Mouse (Mus musculus) hematopoietic multipotent progenitor cell, adult 10-12 weeks (in vitro differentiated cells): ENCODE measurements around the gene Vmn1r166. TPM values are rescaled to one million over a fixed set of nuclear protein-coding genes. Genes with fewer than 3 reads are reported as not detected.

Source experiments
- polyA plus RNA-seq: library from polyadenylated mRNA; stranded (reverse); fragments of >175 nt; gene quantifications from 2 replicates; pipeline ENCODE4 v1.2.3, GENCODE M21; 2012; ENCODE audit warnings: low replicate concordance

Vmn1r166 gene
- not detected in 2 replicates for polyA plus RNA-seq

DNA sequence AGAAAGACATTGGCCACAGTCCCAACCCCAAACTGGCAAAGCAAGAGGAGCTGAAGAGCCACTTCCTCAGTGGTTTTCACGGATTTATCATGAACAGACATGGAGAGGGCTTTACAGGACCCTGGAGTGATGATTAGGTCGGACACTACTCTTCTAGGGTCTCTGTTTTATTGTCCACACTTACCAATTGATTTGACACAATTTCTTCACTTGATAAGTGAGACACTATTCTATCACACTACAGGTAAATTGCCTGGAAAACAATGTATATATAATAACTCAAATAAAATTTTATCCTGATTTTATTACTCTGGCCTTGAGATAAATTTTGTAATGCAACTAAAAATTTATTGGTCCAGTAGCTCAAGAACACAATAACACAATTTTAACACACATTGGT is at the start of gene Vmn1r166:
TSS of gene Vmn1r166 (minus strand) at position 101 of the 400 bp plus-strand sequence.

DNA sequence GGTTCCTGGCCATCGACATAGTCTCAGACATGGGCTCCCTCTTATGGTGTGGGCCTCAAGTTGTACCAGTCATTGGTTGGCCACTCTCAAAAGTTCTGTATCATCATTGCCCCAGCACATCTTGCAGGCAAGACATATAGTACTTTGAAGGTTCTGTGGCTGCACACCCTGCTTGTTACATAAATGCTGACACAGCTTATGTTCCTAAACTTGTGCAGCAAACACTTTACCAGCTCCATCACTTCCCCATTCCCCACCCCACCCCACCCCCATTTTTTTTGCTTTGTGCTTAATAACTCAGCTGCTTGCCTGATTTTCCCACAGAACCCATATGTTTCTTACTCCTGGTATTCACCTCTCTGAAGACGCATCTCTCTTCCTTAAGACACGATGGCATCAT is 49.4 kb upstream of the Vmn1r166 start, which contains the start of gene Nlrp4e:
TSS of gene Nlrp4e (plus strand) at position 301 of the 400 bp plus-strand sequence.

DNA sequence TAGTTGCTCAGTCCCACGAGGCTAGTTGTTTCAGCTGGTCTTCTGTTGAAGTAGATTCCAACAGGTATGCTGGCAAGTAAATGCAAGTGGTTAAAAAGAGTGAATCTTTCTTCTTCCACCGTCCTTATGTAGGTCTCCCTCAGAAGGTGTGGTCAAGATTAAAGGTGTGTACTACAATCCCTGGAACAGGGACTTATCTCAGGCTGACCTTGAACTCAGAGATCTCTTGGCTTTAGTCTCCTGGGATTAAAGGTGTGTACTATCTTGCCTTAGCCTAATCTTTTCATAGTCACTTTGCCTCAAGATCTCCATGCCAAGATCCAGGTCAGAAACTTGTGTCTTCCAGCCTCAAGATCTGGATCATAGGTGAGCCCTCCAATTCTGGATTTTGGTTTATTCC is 27.3 kb upstream of the Vmn1r166 start, which contains the start of gene Gm6902:
TSS of gene Gm6902 (minus strand) at position 101 of the 400 bp plus-strand sequence.

DNA sequence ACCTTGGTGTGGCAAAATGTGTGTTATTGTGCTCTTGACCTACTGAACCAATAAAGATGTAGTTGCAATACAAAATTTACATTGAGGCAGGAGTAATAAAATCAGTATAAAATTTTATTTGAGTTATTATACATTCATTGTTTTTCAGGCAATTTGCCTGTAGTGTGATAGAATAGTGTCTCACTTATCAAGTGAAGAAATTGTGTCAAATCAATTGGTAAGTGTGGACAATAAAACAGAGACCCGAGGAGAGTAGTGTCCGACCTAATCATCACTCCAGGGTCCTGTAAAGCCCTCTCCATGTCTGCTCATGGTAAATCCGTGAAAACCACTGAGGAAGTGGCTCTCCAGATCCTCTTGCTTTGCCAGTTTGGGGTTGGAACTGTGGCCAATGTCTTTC is 34.5 kb downstream of the Vmn1r166 start, which contains the start of gene Vmn1r165:
TSS of gene Vmn1r165 (plus strand) at position 301 of the 400 bp plus-strand sequence.

Other genes starting within 250 kb of the Vmn1r166 start
- gene Gm4216, start 231.8 kb downstream of the Vmn1r166 start, polyA plus RNA-seq, result not detected in 2 replicates
- not detected in 2 replicates for gene Vmn1r163, start 196.1 kb downstream of the Vmn1r166 start, polyA plus RNA-seq
- not detected in 2 replicates for gene Gm8720, start 184.2 kb downstream of the Vmn1r166 start, polyA plus RNA-seq
- gene Gm10662, start 107.2 kb downstream of the Vmn1r166 start, polyA plus RNA-seq, result not detected in 2 replicates
- gene Vmn1r165, start 34.4 kb downstream of the Vmn1r166 start, polyA plus RNA-seq, result not detected in 2 replicates
- gene Gm6902, start 27.2 kb upstream of the Vmn1r166 start, polyA plus RNA-seq, result not detected in 2 replicates
- not detected in 2 replicates for gene Nlrp4e, start 49.5 kb upstream of the Vmn1r166 start, polyA plus RNA-seq
- gene Nlrp5, start 134.2 kb upstream of the Vmn1r166 start, polyA plus RNA-seq, result not detected in 2 replicates